Mouse (Mus musculus) liver, embryonic 14.5 days (tissue): Measurements from ENCODE around the gene Ralgps1. TPM values are rescaled to one million over a fixed set of nuclear protein-coding genes. Genes with fewer than 3 reads are reported as not detected.

Experiments used
- ATAC-seq: fragments of 200-750 bp; cut with Nextera tagmentation; 2 replicates; pipeline ENCODE4 v1.8.0; 2017; ENCODE audit warnings: moderate number of reproducible peaks, mild to moderate bottlenecking, moderate library complexity; ENCODE audit not compliant: insufficient read depth
- DNase-seq, 3 experiments: peaks; one replicate each; pipeline ENCODE4 v3.0.0-alpha.2; 2012 to 2013; ENCODE audit warnings: low read depth in 3 of 3, low spot score in 3 of 3
- H3K27ac ChIP-seq: fragments of 300-500 bp; sonication (generic); 2 replicates; pipeline ENCODE4 v1.5.1; 2014; ENCODE audit warnings: moderate library complexity, mild to moderate bottlenecking, control low read depth, inconsistent platforms
- H3K27me3 ChIP-seq: fragments of 300-500 bp; sonication (generic); 2 replicates; pipeline ENCODE4 v1.6.1; 2014; ENCODE audit warnings: mild to moderate bottlenecking, low read length, moderate library complexity; ENCODE audit not compliant: control insufficient read depth, insufficient read depth
- H3K36me3 ChIP-seq: fragments of 300-500 bp; sonication (generic); replicated peaks from 2 replicates; pipeline ENCODE4 v1.6.1; 2014; ENCODE audit warnings: low read depth; ENCODE audit not compliant: control insufficient read depth, insufficient read depth
- H3K4me1 ChIP-seq, 2 experiments: fragments of 200-500 bp in 1 of 2; fragments of 300-500 bp in 1 of 2; sonication (generic) in 1 of 2; replicated peaks; 2 replicates each; pipeline ENCODE4 v1.6.1; 2012 to 2014; ENCODE audit warnings: antibody characterized with exemption in 1 of 2, inconsistent platforms in 1 of 2, low read length in 1 of 2; ENCODE audit not compliant: control insufficient read depth in 2 of 2, insufficient read depth in 2 of 2
- H3K4me2 ChIP-seq: fragments of 300-500 bp; sonication (generic); 2 replicates; pipeline ENCODE4 v1.6.1; 2014; ENCODE audit warnings: low read depth, mild to moderate bottlenecking, control low read depth, moderate library complexity
- H3K4me3 ChIP-seq, 2 experiments: fragments of 200-500 bp in 1 of 2; fragments of 300-500 bp in 1 of 2; sonication (generic) in 1 of 2; 2 replicates each; pipeline ENCODE4 v1.5.1; 2012 to 2014; ENCODE audit warnings: low read depth in 2 of 2, low read length in 2 of 2, mild to moderate bottlenecking in 2 of 2, control low read depth in 1 of 2, inconsistent platforms in 1 of 2, moderate library complexity in 1 of 2; ENCODE audit not compliant: insufficient read depth in 1 of 2
- H3K9ac ChIP-seq: fragments of 300-500 bp; sonication (generic); replicated peaks from 2 replicates; pipeline ENCODE4 v1.6.1; 2014; ENCODE audit warnings: mild to moderate bottlenecking, control low read depth, moderate library complexity
- H3K9me3 ChIP-seq: fragments of 300-500 bp; sonication (generic); 2 replicates; pipeline ENCODE4 v1.6.1; 2016; ENCODE audit warnings: low read length, mixed read lengths; ENCODE audit not compliant: control insufficient read depth
- CTCF ChIP-seq: IDR thresholded peaks from 2 replicates; pipeline ENCODE4 v1.5.1; 2016; ENCODE audit warnings: antibody characterized with exemption, low read depth, control low read depth
- EP300 ChIP-seq: IDR thresholded peaks from 2 replicates; pipeline ENCODE4 v1.6.1; 2016; ENCODE audit warnings: antibody characterized with exemption, low read depth
- WGBS: fragments of 180-500 bp; shearing (Covaris S2); extraction: QIAGEN DNeasy Blood & Tissue Kit; methylation state at CpG from one replicate; pipeline ENCODE4 v1.1.7; 2014; ENCODE audit not compliant: insufficient replicate concordance; 5-methylcytosine and 5-hydroxymethylcytosine counted together
- polyA plus RNA-seq, 2 experiments: library from polyadenylated mRNA; depleted of rRNA in 1 of 2; stranded (reverse) in 1 of 2; unstranded in 1 of 2; fragments of >200 nt; fragmentation: Nextera tagmentation in 1 of 2; extraction: Ambion mirVana in 1 of 2; gene quantifications; 2 replicates each; pipeline versions ENCODE4 v1.2.1 to v1.2.3; 2012 to 2014

Ralgps1 gene
- polyA plus RNA-seq, 2 experiments = 0.58 to 0.71 TPM

DNA sequence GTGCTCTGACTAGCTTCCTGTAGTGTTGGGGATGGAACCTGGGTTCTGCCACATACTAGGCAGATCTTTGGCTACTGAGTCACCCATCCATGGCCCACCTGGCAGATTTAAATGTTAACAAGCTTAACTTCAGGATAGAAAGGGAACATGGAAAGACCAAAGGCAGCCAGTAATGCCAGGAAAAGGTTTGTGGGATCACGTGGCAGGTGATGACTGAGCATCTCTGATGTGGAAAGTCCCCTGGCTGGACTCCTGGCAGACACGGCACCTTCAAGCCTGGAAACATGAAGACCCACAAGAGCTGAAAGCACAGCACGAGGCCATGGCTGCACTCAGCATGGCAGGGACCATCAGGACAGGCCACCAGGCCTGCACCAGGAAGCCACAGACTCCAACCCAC is 23.0 kb downstream of the Ralgps1 start:
- TF ChIP-seq CTCF (no peak), EP300 (no peak)
- DNase-seq (no peak), ATAC-seq (no peak)
- H3K4me1 ChIP-seq = no peaks in the 10 kb centered on the region
- no peaks in the 10 kb centered on the region for H3K27me3 ChIP-seq
- H3K4me3 ChIP-seq = no peak overlapping the region
- no peaks in the 10 kb centered on the region for H3K36me3 ChIP-seq
- no peaks in the 10 kb centered on the region for H3K9me3 ChIP-seq
- H3K27ac ChIP-seq = no peak overlapping the region
- H3K9ac ChIP-seq = no peak overlapping the region
- H3K4me2 ChIP-seq = no peak overlapping the region
- 53% methylated on average over 3 of the region's 3 CpGs for WGBS

DNA sequence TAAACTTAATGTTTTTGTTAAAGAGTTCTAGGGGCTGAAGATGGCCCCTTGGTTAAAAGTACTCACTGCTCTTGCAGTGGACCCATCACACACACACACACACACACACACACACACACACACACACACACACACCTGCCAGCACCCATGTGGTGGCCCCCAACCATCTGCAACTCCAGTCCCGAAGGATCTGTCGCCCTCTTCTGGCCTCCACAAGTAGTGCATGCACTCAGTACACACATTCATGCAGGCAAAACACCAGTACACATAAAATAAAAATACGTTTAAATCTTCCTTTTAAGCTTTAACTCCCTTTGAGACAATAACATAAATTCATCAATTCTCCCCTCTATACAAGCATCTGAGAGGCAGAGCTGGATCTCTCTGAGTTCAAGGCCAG is 23.7 kb downstream of the Ralgps1 start:
- H3K9me3 ChIP-seq = no peaks in the 10 kb centered on the region
- no peaks in the 10 kb centered on the region for H3K27me3 ChIP-seq
- no peaks in the 10 kb centered on the region for H3K4me1 ChIP-seq
- peak; percentile 89 for TF ChIP-seq CTCF
- TF ChIP-seq EP300 = no peak
- no peak for DNase-seq
- 18% methylated on average over 3 of the region's 3 CpGs for WGBS
- H3K4me2 ChIP-seq = no peak overlapping the region
- no peak for ATAC-seq
- no peaks in the 10 kb centered on the region for H3K36me3 ChIP-seq
- H3K9ac ChIP-seq = no peak overlapping the region
- H3K27ac ChIP-seq = no peak overlapping the region
- no peak overlapping the region for H3K4me3 ChIP-seq

DNA sequence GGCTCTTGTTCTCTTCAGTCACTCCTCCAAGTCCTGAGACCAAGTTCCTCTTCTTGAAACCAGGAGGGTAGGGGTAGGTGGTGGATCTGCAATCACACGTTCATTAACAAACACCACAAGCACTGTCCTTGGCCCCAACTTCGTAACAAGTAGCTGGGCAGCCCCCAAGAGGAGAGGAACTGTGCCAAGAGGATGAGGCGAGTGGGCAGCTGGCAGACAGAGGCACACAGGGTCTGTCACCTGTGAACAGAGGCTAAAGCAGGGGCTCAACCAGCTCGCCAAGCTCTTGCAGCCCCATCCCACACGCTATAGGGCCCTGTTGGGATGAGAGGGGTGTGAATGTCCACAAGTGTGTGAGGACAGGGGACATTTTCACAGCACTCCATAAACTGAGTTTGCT is 24.5 kb downstream of the Ralgps1 start:
- Histone ChIP-seq H3K27me3 (no peaks in the 10 kb centered on the region), H3K9ac (no peak overlapping the region), H3K4me2 (no peak overlapping the region), H3K27ac (no peak overlapping the region), H3K4me1 (no peaks in the 10 kb centered on the region), H3K4me3 (no peak overlapping the region), H3K36me3 (no peaks in the 10 kb centered on the region), H3K9me3 (no peaks in the 10 kb centered on the region)
- ATAC-seq = no peak
- WGBS = 47% methylated on average over 5 of the region's 5 CpGs
- TF ChIP-seq EP300 = no peak
- TF ChIP-seq CTCF = no peak
- no peak for DNase-seq

DNA sequence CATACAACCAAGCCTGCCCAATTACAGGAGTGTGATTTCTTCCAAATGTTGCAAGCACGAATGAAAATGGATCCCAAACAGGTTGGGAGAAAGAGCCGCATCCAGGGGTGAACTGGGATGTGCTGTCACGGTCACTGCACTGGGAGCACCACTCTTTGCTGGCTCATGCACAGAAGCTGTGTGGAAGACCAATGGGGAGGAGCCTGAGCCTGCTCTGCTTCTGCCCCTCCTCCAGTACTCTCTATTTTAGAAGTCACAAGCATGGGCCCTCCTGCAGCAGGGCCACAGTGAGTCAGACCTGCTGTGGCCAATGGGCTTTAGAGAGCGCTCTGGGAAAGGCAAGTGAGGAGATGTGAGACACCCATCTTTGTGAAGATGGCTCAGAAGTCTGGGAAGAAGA is 25.3 kb downstream of the Ralgps1 start:
- Histone ChIP-seq H3K27ac (no peak overlapping the region), H3K4me2 (no peak overlapping the region), H3K9ac (no peak overlapping the region), H3K4me3 (no peak overlapping the region), H3K27me3 (no peaks in the 10 kb centered on the region), H3K9me3 (no peaks in the 10 kb centered on the region), H3K36me3 (no peaks in the 10 kb centered on the region), H3K4me1 (no peaks in the 10 kb centered on the region)
- TF ChIP-seq EP300 (no peak), CTCF (no peak)
- 72% methylated on average over 4 of the region's 4 CpGs for WGBS
- ATAC-seq (no peak), DNase-seq (no peak)

DNA sequence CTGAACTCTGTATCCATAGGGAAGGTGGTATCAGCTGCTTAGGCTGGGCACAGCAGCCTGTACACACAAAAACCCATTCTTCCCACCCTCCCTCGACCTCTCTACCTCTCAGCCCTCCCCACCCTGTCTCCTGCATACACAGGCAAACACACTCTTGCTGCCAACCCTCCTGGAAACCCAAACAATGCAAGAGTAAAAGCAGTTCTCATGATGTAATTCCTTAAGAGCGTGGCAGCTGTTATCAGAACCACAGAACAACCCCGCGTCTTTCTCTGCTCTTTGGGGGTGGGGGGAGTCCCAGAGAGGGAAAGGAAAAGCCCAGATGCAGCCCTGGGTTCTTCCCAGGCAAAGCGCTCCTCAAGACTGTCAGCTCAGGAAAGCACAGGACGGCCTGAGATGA is 25.8 kb downstream of the Ralgps1 start:
- TF ChIP-seq EP300 (no peak), CTCF (no peak)
- no peaks in the 10 kb centered on the region for H3K4me1 ChIP-seq
- no peak overlapping the region for H3K4me3 ChIP-seq
- no peaks in the 10 kb centered on the region for H3K9me3 ChIP-seq
- DNase-seq (no peak), ATAC-seq (no peak)
- WGBS = 30% methylated on average over 6 of the region's 6 CpGs
- H3K27me3 ChIP-seq = no peaks in the 10 kb centered on the region
- H3K27ac ChIP-seq = no peak overlapping the region
- no peaks in the 10 kb centered on the region for H3K36me3 ChIP-seq
- no peak overlapping the region for H3K9ac ChIP-seq
- H3K4me2 ChIP-seq = no peak overlapping the region

DNA sequence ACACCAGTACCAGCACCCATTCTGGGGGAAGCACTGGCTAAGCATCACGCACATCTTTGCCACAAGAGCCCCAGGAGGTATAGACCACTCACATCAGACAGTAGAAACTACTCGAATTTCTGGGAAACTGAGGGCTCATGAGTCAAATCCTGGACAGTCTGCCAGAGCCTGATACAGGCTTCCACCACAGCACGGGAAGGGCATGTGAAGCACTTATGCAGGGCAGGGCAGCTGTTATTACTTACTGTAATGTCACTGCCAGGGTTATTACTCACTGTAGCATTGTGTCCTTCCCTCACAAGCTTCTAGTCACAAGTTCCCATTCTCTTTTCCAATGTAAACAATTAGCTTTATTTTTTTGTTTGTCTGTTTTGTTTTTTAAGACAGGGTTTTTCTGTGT is 27.9 kb downstream of the Ralgps1 start:
- DNase-seq (no peak), ATAC-seq (no peak)
- Histone ChIP-seq H3K4me1 (no peaks in the 10 kb centered on the region), H3K4me3 (no peak overlapping the region), H3K27ac (no peak overlapping the region), H3K27me3 (no peaks in the 10 kb centered on the region), H3K9ac (no peak overlapping the region), H3K9me3 (no peaks in the 10 kb centered on the region), H3K4me2 (no peak overlapping the region), H3K36me3 (no peaks in the 10 kb centered on the region)
- 52% methylated on average over 3 of the region's 3 CpGs for WGBS
- no peak for TF ChIP-seq EP300
- TF ChIP-seq CTCF = no peak
